Mouse (Mus musculus) T-helper 2 cell (primary cell): ENCODE results near the gene Araf.

ENCODE experiments used
- in situ Hi-C: fragments of 300-600 bp; cut with MboI, MseI; formaldehyde crosslinking; loops from one replicate; pipeline ENCODE4 v1.15.1; 2025; ENCODE audit warnings: high pct_unique_total_duplicates

Gene Araf

DNA sequence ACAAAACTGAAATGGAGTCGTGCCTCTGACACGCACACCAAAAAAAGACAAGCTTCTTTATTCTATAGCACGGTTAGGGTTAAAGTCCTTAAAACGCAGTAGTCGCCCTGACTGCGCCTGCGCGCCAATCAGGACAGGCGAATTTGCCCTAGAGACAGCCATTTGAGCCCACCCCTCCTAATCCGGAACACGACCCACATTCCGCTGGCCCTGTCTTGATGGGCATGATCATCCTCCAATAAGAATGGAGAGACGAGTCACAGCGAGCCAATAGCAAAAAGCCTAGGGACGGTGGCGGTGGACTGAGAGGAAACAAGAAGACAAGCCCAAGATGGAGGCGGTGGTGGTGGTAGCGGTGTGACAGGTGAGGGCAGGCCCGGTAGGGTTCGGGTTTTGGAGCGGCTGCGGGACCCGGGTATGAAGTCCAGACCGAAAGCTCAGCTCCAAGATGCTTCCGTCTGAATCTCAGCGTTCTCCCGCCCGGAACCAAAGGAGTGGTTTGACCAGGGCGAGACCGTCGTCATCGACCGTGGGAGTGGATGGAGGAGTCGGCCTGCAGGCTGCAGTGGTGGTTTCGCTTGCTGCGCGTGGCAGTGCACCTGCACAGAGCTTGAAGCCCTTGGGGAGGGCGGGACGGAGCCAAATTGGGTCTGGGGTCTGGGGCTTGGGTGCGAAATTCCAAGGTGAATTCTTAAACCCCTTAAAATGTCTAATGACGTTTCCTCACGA, 50.8 kb downstream of the Araf start:
- in situ Hi-C loops, result no loop called here

DNA sequence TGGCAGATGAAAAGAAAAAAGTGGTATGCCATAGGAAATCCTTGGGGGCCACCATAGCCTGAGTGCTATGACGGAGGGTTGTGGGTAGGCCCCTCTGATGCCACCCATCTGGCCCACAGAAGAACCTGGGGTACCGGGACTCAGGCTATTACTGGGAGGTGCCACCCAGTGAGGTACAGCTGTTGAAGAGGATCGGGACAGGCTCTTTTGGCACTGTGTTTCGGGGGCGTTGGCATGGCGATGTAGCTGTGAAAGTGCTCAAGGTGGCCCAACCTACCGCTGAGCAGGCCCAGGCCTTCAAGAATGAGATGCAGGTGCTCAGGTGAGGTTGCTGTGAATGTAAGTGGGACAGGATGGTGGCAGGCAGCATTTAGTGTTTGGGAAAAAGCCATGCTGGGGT, 56.2 kb downstream of the Araf start:
- in situ Hi-C loops, result loop anchor here (5.0 kb wide), 1 partner anchor 104 kb away; no protein-coding TSS in a partner anchor

DNA sequence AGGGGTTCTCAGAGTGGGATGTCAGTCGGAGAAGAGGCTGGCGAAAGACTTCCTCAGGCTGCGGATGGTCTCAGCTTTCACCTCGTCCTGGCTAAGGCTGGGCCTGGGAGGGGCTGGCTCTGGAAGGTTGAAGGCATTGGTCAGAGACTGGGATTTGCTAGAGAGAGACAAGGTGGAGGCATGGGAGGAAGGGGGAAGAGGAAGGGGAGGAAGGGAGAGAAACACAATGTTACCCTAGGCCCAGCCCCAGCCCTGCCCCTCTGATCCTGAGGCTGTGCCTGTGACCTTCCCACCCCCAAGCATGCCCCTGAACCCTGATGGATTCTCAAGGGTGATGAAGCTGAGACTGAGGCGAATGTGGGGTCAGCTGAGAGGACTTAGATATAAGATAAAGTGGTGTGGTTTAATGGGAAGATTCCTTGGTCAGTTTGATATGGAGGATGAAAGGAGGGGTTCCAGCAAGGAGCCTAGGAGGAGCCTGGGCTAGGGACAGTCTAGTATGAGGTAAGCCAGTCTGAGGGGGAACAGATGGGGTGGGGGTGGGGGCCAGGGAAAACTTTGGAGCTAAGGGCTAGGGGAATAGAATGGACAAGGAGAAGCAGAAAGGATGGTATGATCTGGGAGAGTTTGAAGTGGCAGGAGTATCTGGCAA, 64.0 kb downstream of the Araf start:
- in situ Hi-C loops, result no loop called here

GRCm38 (mm10) chrX:20862105-20863065, 64.8 kb downstream of the Araf start:
- in situ Hi-C loops, result no loop called here

- in situ Hi-C loops, result no loop called here
These were observed 65.8 kb downstream of the Araf start for GRCm38 (mm10) chrX:20863161-20864101.

GRCm38 (mm10) chrX:20868091-20868490, 70.5 kb downstream of the Araf start:
- in situ Hi-C loops, result no loop called here

DNA sequence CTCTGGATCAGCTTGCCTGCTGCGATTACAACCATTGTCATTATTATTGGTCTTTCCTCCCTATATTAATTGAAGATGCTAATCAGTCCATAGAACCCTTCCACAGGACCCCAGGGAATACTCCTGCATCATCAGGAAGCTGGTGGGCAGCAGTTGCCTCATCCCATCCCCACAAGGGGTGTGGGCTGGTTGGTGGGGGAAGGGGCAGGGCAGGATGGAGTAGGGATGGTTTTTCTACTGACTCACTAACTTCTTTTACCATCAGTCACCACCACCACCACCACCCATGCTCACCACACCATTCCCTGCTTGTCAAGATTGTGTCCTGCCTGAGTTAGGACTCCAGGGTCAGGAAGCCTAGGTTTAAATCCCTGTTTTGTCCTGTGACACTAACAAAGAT, 71.6 kb downstream of the Araf start:
- in situ Hi-C loops, result no loop called here

DNA sequence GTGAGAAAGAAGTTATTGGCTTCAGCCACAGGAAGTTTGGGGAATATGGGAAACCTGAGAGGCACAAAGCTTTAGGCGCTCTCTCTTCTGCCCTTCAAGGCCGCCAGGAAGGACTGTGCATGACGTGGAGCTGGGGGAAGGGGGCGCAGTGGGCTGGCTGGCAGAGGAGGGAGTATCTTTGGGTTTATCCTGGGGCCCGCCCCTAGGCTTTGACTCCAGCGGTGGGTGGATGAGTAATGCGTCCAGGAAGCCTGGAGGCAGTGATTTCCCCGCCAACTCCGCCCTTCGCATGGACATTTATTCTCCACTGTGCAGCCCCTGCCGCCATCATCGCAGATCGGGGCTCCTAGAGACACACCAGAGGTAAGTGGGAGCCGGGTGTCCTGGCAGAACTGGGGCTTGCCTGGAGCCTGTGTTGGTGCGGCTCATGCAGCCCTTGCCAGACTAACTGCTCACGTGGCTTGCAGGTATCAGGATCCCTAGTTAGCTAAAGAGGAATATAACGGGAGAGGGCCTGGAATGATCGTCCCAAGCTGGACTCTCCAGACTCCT, 72.4 kb downstream of the Araf start, which contains the start of gene Timp1:
TSS of gene Timp1 (plus strand) at position 205 of the 552 bp plus-strand sequence.
- in situ Hi-C loops, result no loop called here

- in situ Hi-C loops, result no loop called here
These were observed 75.4 kb downstream of the Araf start for GRCm38 (mm10) chrX:20872928-20873500.

DNA sequence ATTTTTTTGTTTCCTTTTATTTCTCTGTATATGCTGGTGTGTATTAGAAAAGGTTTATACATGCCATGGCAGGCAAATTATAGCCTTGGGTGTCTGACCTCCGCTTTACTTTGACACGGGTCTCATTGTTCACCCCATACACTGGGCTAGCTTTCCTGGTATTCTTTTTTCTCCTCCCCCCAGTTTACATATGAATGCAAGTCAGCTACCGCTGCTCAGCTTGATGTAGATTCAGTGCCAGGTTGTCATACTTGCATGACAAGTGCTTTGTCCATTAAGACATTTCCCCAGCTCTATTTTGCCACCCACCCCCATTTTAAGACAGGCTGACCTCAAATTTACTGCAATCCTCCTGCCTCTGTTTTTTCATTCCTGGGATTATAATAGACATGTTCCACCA, 77.6 kb downstream of the Araf start:
- in situ Hi-C loops, result loop anchor here (25.0 kb wide), 1 partner anchor 1388 kb away; the partner anchor contains the start of gene Tex13c3

- in situ Hi-C loops, result no loop called here
These were observed 112.5 kb downstream of the Araf start for GRCm38 (mm10) chrX:20910074-20910473.
